Mouse (Mus musculus) megakaryocyte, embryonic 14.5 days (primary cell): ENCODE measurements around the gene Sh3tc1.

Experiments
- FLI1 ChIP-seq: IDR thresholded peaks from 2 replicates; pipeline ENCODE4 v1.6.1; 2012; ENCODE audit warnings: low read length, inconsistent platforms, mixed read lengths
- GATA1 ChIP-seq: IDR thresholded peaks from 3 replicates; pipeline ENCODE4 v1.6.1; 2012; ENCODE audit warnings: mixed read lengths, low read length, inconsistent platforms, borderline replicate concordance

GRCm38 (mm10) chr5:35679256-35680155, 60.3 kb downstream of the Sh3tc1 start, which contains the start of gene Htra3:
- no peak for TF ChIP-seq GATA1
- no peak for TF ChIP-seq FLI1
